Mouse (Mus musculus): ENCODE measurements around the gene Eml4. TPM values are rescaled to one million over a fixed set of nuclear protein-coding genes. Genes with fewer than 3 reads are reported as not detected.

Gene Eml4
- polyA plus RNA-seq, 1 experiment from 2014 or later: 49.3 TPM

DNA sequence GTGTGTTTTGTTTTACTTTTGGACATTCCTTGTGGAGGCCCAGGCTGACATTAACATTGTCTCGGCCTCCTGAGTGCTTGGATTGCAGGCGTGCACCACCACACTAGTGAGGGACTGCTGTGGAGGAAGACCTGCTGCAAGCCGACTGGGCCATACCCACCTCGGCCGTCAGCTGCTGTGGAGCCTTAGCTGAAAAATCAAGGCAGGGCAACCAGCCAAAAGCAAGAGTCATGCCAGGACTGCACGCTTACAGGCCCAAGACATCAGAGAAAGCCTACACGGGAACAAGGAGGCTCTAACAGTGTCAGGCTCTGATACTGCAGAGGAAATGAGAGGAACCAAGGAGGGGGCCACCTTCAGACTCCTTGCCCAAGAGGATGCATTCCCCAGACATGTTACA lies 130.8 kb downstream of the Eml4 start:
- H3K4me1 ChIP-seq (replicated peaks; ENCODE audit: control insufficient read depth, insufficient read depth, low read length): no peaks in the 10 kb centered on the region
- no peaks in the 10 kb centered on the region for H3K9me3 ChIP-seq (ENCODE audit: control insufficient read depth, low read length)
- H3K27ac ChIP-seq (ENCODE audit: low read depth, low read length): no peak overlapping the region
- H3K4me3 ChIP-seq (ENCODE audit: low read depth, low read length): no peak overlapping the region
- no peak overlapping the region for H3K4me2 ChIP-seq (ENCODE audit: low read depth, low read length, severe bottlenecking)
- ATAC-seq (replicated peaks; ENCODE audit: low FRiP score) (no peak), DNase-seq (ENCODE audit: low spot score) (no peak)
- H3K27me3 ChIP-seq (ENCODE audit: control insufficient read depth, insufficient read depth, low read length): no peaks in the 10 kb centered on the region
- no peak overlapping the region for H3K9ac ChIP-seq (ENCODE audit: low read length)
- WGBS: 94% methylated on average over 7 of the region's 7 CpGs
- H3K36me3 ChIP-seq (ENCODE audit: control insufficient read depth, insufficient read depth, low read length): peaks cover 3% of the 10 kb centered on the region; the same call in 1 of the 2 replicates

DNA sequence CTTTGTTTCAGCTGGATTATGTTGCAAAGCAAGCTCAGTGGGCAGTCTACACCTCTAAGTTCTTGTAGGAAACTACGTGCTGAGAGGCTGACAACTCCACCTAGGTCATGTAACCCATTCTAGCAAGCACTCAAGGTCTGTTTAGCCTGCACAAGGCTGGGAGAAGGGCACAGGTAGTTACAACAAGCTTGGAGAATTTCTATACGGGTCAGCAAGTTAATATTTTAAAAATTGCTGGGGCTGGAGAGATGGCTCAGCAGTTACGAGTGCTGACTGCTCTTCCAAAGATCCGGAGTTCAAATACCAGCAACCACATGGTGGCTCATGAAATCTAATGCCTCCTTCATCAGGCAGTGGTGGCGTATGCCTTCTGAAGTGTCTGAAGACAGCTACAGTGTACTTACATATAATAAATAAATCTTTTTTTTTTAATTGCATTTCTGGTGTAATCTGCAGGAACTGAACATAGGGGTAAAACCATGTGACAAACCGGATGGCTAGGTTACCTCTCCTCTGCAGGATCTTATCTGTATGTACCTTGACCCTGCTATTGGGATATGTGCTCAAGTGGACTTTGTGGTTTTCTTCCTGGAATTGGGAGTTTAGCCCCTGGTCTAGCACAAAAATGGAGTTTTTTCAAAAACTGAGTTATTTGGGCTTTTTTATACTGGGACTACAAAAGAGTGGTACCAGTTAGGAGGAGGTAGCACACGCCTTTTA lies 132.2 kb downstream of the Eml4 start:
- Histone ChIP-seq H3K4me2 (ENCODE audit: low read depth, low read length, severe bottlenecking) (no peak overlapping the region), H3K27me3 (ENCODE audit: control insufficient read depth, insufficient read depth, low read length) (no peaks in the 10 kb centered on the region), H3K9ac (ENCODE audit: low read length) (no peak overlapping the region), H3K9me3 (ENCODE audit: control insufficient read depth, low read length) (no peaks in the 10 kb centered on the region), H3K4me1 (replicated peaks; ENCODE audit: control insufficient read depth, insufficient read depth, low read length) (no peaks in the 10 kb centered on the region; the same call in 1 of the 2 replicates), H3K36me3 (ENCODE audit: control insufficient read depth, insufficient read depth, low read length) (peaks cover 3% of the 10 kb centered on the region; the same call in 1 of the 2 replicates), H3K4me3 (ENCODE audit: low read depth, low read length) (no peak overlapping the region), H3K27ac (ENCODE audit: low read depth, low read length) (no peak overlapping the region)
- DNase-seq (ENCODE audit: low spot score) (no peak), ATAC-seq (replicated peaks; ENCODE audit: low FRiP score) (no peak)
- 91% methylated on average over 7 of the region's 7 CpGs for WGBS

DNA sequence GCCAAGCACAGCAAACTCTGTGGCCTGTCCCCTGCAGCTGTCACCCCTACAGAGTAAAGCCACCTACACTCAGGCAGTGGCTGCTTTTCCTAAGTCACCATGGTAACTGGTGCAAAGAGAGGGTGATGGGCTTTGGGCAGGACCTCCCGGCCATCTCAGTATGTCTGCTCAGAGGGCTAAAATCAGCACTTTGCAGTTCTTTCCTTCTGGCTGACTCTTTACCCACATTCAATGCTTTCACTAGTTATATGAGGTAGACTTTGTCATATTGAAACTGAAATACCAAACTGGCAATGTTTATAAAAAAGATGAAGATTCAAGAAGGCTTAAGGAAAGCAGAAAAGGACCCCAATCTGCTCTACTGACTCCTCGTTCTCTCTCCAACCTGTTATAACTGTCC lies 133.1 kb downstream of the Eml4 start:
- WGBS: 77% methylated on average over 2 of the region's 2 CpGs
- no peak for ATAC-seq (replicated peaks; ENCODE audit: low FRiP score)

GRCm38 (mm10) chr17:83487762-83488161 lies 137.0 kb downstream of the Eml4 start:
- H3K9ac ChIP-seq (ENCODE audit: low read length): no peak overlapping the region
- no peaks in the 10 kb centered on the region for H3K27me3 ChIP-seq (ENCODE audit: control insufficient read depth, insufficient read depth, low read length)
- H3K36me3 ChIP-seq (ENCODE audit: control insufficient read depth, insufficient read depth, low read length): no peaks in the 10 kb centered on the region
- no peaks in the 10 kb centered on the region; the same call in 1 of the 2 replicates for H3K4me1 ChIP-seq (replicated peaks; ENCODE audit: control insufficient read depth, insufficient read depth, low read length)
- H3K4me3 ChIP-seq (ENCODE audit: low read depth, low read length): no peak overlapping the region
- 44% methylated on average over 3 of the region's 3 CpGs for WGBS
- ATAC-seq (replicated peaks; ENCODE audit: low FRiP score): peak; percentile 63; the same call in 1 of the 2 replicates
- DNase-seq (ENCODE audit: low spot score): no peak
- no peak overlapping the region for H3K27ac ChIP-seq (ENCODE audit: low read depth, low read length)
- H3K9me3 ChIP-seq (ENCODE audit: control insufficient read depth, low read length): peaks cover 4% of the 10 kb centered on the region; the same call in 1 of the 2 replicates
- H3K4me2 ChIP-seq (ENCODE audit: low read depth, low read length, severe bottlenecking): no peak overlapping the region

More for the DNA sequence above, 133.1 kb downstream of the Eml4 start:
- Histone ChIP-seq H3K27ac (ENCODE audit: low read depth, low read length) (no peak overlapping the region), H3K4me2 (ENCODE audit: low read depth, low read length, severe bottlenecking) (no peak overlapping the region), H3K27me3 (ENCODE audit: control insufficient read depth, insufficient read depth, low read length) (no peaks in the 10 kb centered on the region), H3K9me3 (ENCODE audit: control insufficient read depth, low read length) (no peaks in the 10 kb centered on the region), H3K4me3 (ENCODE audit: low read depth, low read length) (no peak overlapping the region), H3K9ac (ENCODE audit: low read length) (no peak overlapping the region), H3K36me3 (ENCODE audit: control insufficient read depth, insufficient read depth, low read length) (peaks cover 3% of the 10 kb centered on the region; the same call in 1 of the 2 replicates), H3K4me1 (replicated peaks; ENCODE audit: control insufficient read depth, insufficient read depth, low read length) (no peaks in the 10 kb centered on the region; the same call in 1 of the 2 replicates)
- no peak for DNase-seq (ENCODE audit: low spot score)

DNA sequence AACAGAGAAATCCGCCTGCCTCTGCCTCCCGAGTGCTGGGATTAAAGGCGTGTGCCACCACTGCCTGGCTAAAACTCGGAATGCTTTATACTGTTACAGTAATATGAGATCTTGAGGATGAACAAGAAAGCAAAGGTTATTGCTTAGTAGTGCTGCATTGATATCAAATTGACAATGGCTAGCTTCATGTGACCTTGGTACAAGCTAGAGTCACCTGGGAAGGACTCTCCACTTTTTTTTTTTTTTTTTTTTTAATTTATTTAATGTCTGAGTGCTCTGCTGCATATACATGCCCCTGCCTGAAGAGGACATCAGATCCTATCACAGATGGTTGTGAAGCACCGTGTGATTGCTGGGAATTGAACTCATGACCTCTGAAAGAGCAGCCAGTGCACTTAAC lies 148.2 kb downstream of the Eml4 start:
- 95% methylated on average over 5 of the region's 5 CpGs for WGBS
- no peak for DNase-seq (ENCODE audit: low spot score)

GRCm38 (mm10) chr17:83499692-83500091 lies 149.0 kb downstream of the Eml4 start:
- no peak for ATAC-seq (replicated peaks; ENCODE audit: low FRiP score)

More for the DNA sequence above, 148.2 kb downstream of the Eml4 start:
- no peak for ATAC-seq (replicated peaks; ENCODE audit: low FRiP score)
- Histone ChIP-seq H3K9me3 (ENCODE audit: control insufficient read depth, low read length) (no peaks in the 10 kb centered on the region), H3K4me1 (replicated peaks; ENCODE audit: control insufficient read depth, insufficient read depth, low read length) (no peaks in the 10 kb centered on the region), H3K27me3 (ENCODE audit: control insufficient read depth, insufficient read depth, low read length) (no peaks in the 10 kb centered on the region), H3K27ac (ENCODE audit: low read depth, low read length) (no peak overlapping the region), H3K36me3 (ENCODE audit: control insufficient read depth, insufficient read depth, low read length) (peaks cover 11% of the 10 kb centered on the region; the same call in 1 of the 2 replicates), H3K9ac (ENCODE audit: low read length) (no peak overlapping the region), H3K4me2 (ENCODE audit: low read depth, low read length, severe bottlenecking) (no peak overlapping the region), H3K4me3 (ENCODE audit: low read depth, low read length) (no peak overlapping the region)

GRCm38 (mm10) chr17:83503693-83504092 lies 153.0 kb downstream of the Eml4 start:
- WGBS: 89% methylated on average over 2 of the region's 2 CpGs
- peaks cover 11% of the 10 kb centered on the region; the same call in 1 of the 2 replicates for H3K36me3 ChIP-seq (ENCODE audit: control insufficient read depth, insufficient read depth, low read length)

More at GRCm38 (mm10) chr17:83499692-83500091, 149.0 kb downstream of the Eml4 start:
- H3K36me3 ChIP-seq (ENCODE audit: control insufficient read depth, insufficient read depth, low read length): peaks cover 11% of the 10 kb centered on the region; the same call in 1 of the 2 replicates
- WGBS: 91% methylated on average over 4 of the region's 4 CpGs
- no peaks in the 10 kb centered on the region for H3K9me3 ChIP-seq (ENCODE audit: control insufficient read depth, low read length)
- no peaks in the 10 kb centered on the region for H3K4me1 ChIP-seq (replicated peaks; ENCODE audit: control insufficient read depth, insufficient read depth, low read length)
- no peaks in the 10 kb centered on the region for H3K27me3 ChIP-seq (ENCODE audit: control insufficient read depth, insufficient read depth, low read length)
- no peak overlapping the region for H3K4me3 ChIP-seq (ENCODE audit: low read depth, low read length)
- no peak overlapping the region for H3K4me2 ChIP-seq (ENCODE audit: low read depth, low read length, severe bottlenecking)
- no peak for DNase-seq (ENCODE audit: low spot score)
- no peak overlapping the region for H3K9ac ChIP-seq (ENCODE audit: low read length)
- H3K27ac ChIP-seq (ENCODE audit: low read depth, low read length): no peak overlapping the region

GRCm38 (mm10) chr17:83512130-83512529 lies 161.4 kb downstream of the Eml4 start:
- Histone ChIP-seq H3K4me2 (ENCODE audit: low read depth, low read length, severe bottlenecking) (no peak overlapping the region), H3K9me3 (ENCODE audit: control insufficient read depth, low read length) (no peaks in the 10 kb centered on the region), H3K36me3 (ENCODE audit: control insufficient read depth, insufficient read depth, low read length) (no peaks in the 10 kb centered on the region), H3K4me3 (ENCODE audit: low read depth, low read length) (no peak overlapping the region), H3K4me1 (replicated peaks; ENCODE audit: control insufficient read depth, insufficient read depth, low read length) (peaks cover 11% of the 10 kb centered on the region), H3K27ac (ENCODE audit: low read depth, low read length) (no peak overlapping the region), H3K27me3 (ENCODE audit: control insufficient read depth, insufficient read depth, low read length) (no peaks in the 10 kb centered on the region), H3K9ac (ENCODE audit: low read length) (no peak overlapping the region)
- ATAC-seq (replicated peaks; ENCODE audit: low FRiP score) (no peak), DNase-seq (ENCODE audit: low spot score) (no peak)
- WGBS: 95% methylated on average over 3 of the region's 3 CpGs

More at GRCm38 (mm10) chr17:83503693-83504092, 153.0 kb downstream of the Eml4 start:
- Histone ChIP-seq H3K4me1 (replicated peaks; ENCODE audit: control insufficient read depth, insufficient read depth, low read length) (no peaks in the 10 kb centered on the region), H3K9me3 (ENCODE audit: control insufficient read depth, low read length) (no peaks in the 10 kb centered on the region), H3K27me3 (ENCODE audit: control insufficient read depth, insufficient read depth, low read length) (no peaks in the 10 kb centered on the region), H3K4me2 (ENCODE audit: low read depth, low read length, severe bottlenecking) (no peak overlapping the region), H3K9ac (ENCODE audit: low read length) (no peak overlapping the region), H3K4me3 (ENCODE audit: low read depth, low read length) (no peak overlapping the region), H3K27ac (ENCODE audit: low read depth, low read length) (no peak overlapping the region)
- ATAC-seq (replicated peaks; ENCODE audit: low FRiP score) (no peak), DNase-seq (ENCODE audit: low spot score) (no peak)

Measured in forebrain, embryonic 11.5 days (tissue).